Mouse (Mus musculus) embryo, embryonic 10.5 days (tissue): Measurements from ENCODE around the gene 9030025P20Rik.
"Not testable (repeated sequence)": the region's sequence is repeated elsewhere in the genome, so short reads cannot be mapped to it uniquely, and the experiment has no call there.

Source experiments
- DNase-seq: peaks from one replicate; pipeline ENCODE4 v3.0.0-alpha.2; 2015; ENCODE audit warnings: low spot score

Gene 9030025P20Rik

GRCm38 (mm10) chr17:14978362-14979038 is at the start of gene 9030025P20Rik, which contains the start of gene Gm3417:
9030025P20Rik (plus strand) TSS chr17:14978468.
Gm3417 (minus strand) TSS chr17:14978790.
- not testable (repeated sequence) for DNase-seq

- no peak for DNase-seq
These were observed 49.6 kb upstream of the 9030025P20Rik start for GRCm38 (mm10) chr17:14928631-14929030.

GRCm38 (mm10) chr17:14930697-14931096 is 47.6 kb upstream of the 9030025P20Rik start:
- DNase-seq = no peak

GRCm38 (mm10) chr17:14931469-14931868 is 46.8 kb upstream of the 9030025P20Rik start:
- no peak for DNase-seq

GRCm38 (mm10) chr17:14935280-14935679 is 43.0 kb upstream of the 9030025P20Rik start:
- not testable (repeated sequence) for DNase-seq

GRCm38 (mm10) chr17:14935841-14936605 is 42.2 kb upstream of the 9030025P20Rik start:
- no peak for DNase-seq

- not testable (repeated sequence) for DNase-seq
These were observed 36.1 kb upstream of the 9030025P20Rik start for GRCm38 (mm10) chr17:14942181-14942580.

- peak; percentile 100 for DNase-seq
These were observed 35.1 kb upstream of the 9030025P20Rik start, which contains the start of the genes Wdr27 and 1600012H06Rik for GRCm38 (mm10) chr17:14943009-14943728. Wdr27 (minus strand) TSS chr17:14943158. 1600012H06Rik (plus strand) TSS chr17:14943184.

GRCm38 (mm10) chr17:14943729-14944059 is 34.6 kb upstream of the 9030025P20Rik start:
- DNase-seq = no peak

GRCm38 (mm10) chr17:14944551-14944950 is 33.7 kb upstream of the 9030025P20Rik start:
- DNase-seq = no peak

- no peak for DNase-seq
These were observed 29.0 kb upstream of the 9030025P20Rik start for GRCm38 (mm10) chr17:14949161-14949827.

- DNase-seq = no peak
These were observed 24.8 kb upstream of the 9030025P20Rik start for GRCm38 (mm10) chr17:14953452-14953851.

GRCm38 (mm10) chr17:14958686-14959327 is 19.5 kb upstream of the 9030025P20Rik start:
- no peak for DNase-seq

- peak; percentile 4 for DNase-seq
These were observed 18.3 kb upstream of the 9030025P20Rik start for GRCm38 (mm10) chr17:14959979-14960378.

- peak; percentile 26 for DNase-seq
These were observed 17.7 kb upstream of the 9030025P20Rik start for GRCm38 (mm10) chr17:14960520-14960919.

- peak; percentile 28 for DNase-seq
These were observed 17.2 kb upstream of the 9030025P20Rik start, which contains the start of gene Phf10 for GRCm38 (mm10) chr17:14960951-14961556. Phf10 (minus strand) TSS chr17:14961273.

- DNase-seq = not testable (repeated sequence)
These were observed 16.6 kb upstream of the 9030025P20Rik start for GRCm38 (mm10) chr17:14961557-14962154.

GRCm38 (mm10) chr17:14968373-14968913 is 9.8 kb upstream of the 9030025P20Rik start:
- not testable (repeated sequence) for DNase-seq

- DNase-seq = not testable (repeated sequence)
These were observed 428 bp upstream of the 9030025P20Rik start for GRCm38 (mm10) chr17:14977718-14978361.
